Mouse (Mus musculus) cerebellum, adult 2 months (tissue): Measurements from ENCODE around the gene Ckb.

ENCODE experiments used
- CTCF ChIP-seq: fragments of 200-500 bp; IDR thresholded peaks from 2 replicates; pipeline ENCODE4 v1.5.1; 2011; ENCODE audit warnings: low read depth, mild to moderate bottlenecking, control low read depth, low read length, moderate library complexity, borderline replicate concordance; ENCODE audit not compliant: insufficient read depth
- POLR2A ChIP-seq: fragments of 200-500 bp; IDR thresholded peaks from 2 replicates; pipeline ENCODE4 v1.6.1; 2011; ENCODE audit warnings: low read length, control low read depth, borderline replicate concordance; ENCODE audit not compliant: insufficient read depth

DNA sequence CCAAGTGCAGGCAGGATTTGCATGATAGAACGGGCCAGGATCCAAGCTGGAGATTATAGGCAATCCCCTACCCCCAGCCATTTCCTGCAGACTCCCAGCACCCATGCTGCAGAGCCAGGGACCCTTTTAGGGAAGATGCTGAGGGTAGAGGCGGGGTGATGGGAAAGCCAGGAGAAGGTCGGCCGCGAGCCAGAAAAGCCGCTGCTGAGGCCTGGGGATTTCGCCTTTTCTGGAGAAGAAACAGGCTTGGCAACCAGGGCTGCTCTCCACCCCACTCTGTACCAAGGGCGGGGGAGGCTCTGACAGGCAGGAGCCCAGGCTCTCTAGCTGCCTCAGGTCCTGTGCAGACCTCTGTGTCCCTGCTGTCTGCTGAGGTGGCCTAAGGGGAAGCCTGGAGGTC lies 9.2 kb upstream of the Ckb start:
- TF ChIP-seq CTCF: no peak
- TF ChIP-seq POLR2A: no peak
